Mouse (Mus musculus): ENCODE data around the gene Sacs. TPM values are rescaled to one million over a fixed set of nuclear protein-coding genes. Genes with fewer than 3 reads are reported as not detected.
"Not testable (repeated sequence)": the region's sequence is repeated elsewhere in the genome, so short reads cannot be mapped to it uniquely, and the experiment has no call there.

The Sacs gene
- 2.8 and 3.0 TPM in 2 replicates for polyA plus RNA-seq (2015; fragmentation: Nextera tagmentation; extraction: Ambion mirVana)

GRCm38 (mm10) chr14:61137994-61138726, at the start of gene Sacs:
Gene Sacs (plus strand): TSS chr14:61138457.
- Histone ChIP-seq H3K9ac (peak within 1 kb of the TSS; percentile 66), H3K4me3 (peak within 1 kb of the TSS; percentile 45), H3K9me3 (no peaks in the 10 kb centered on the region), H3K4me2 (peak within 1 kb of the TSS; percentile 74), H3K27ac (no peak within 1 kb of the TSS), H3K27me3 (peaks cover 9% of the 10 kb centered on the region), H3K4me1 (no peaks in the 10 kb centered on the region; the same call in 1 of the 2 replicates), H3K36me3 (no peaks in the 10 kb centered on the region)
- ATAC-seq (ENCODE audit: insufficient number of reproducible peaks, insufficient read depth, low FRiP score, low TSS enrichment, low read depth) = no peak
- WGBS = 5% methylated on average over 23 of the region's 23 CpGs

GRCm38 (mm10) chr14:61090955-61091354, 47.3 kb upstream of the Sacs start:
- no peaks in the 10 kb centered on the region for H3K9me3 ChIP-seq
- no peak overlapping the region for H3K9ac ChIP-seq
- no peaks in the 10 kb centered on the region for H3K27me3 ChIP-seq
- no peaks in the 10 kb centered on the region for H3K36me3 ChIP-seq
- no peak for ATAC-seq (ENCODE audit: insufficient number of reproducible peaks, insufficient read depth, low FRiP score, low TSS enrichment, low read depth)
- no peak overlapping the region for H3K4me2 ChIP-seq
- no peak overlapping the region for H3K4me3 ChIP-seq
- WGBS = 44% methylated on average over 5 of the region's 5 CpGs
- peaks cover 13% of the 10 kb centered on the region for H3K4me1 ChIP-seq
- H3K27ac ChIP-seq = peak overlapping the region; percentile 52

GRCm38 (mm10) chr14:61092073-61092472, 46.2 kb upstream of the Sacs start:
- no peak overlapping the region for H3K4me2 ChIP-seq
- ATAC-seq (ENCODE audit: insufficient number of reproducible peaks, insufficient read depth, low FRiP score, low TSS enrichment, low read depth) = no peak
- H3K4me1 ChIP-seq = peaks cover 13% of the 10 kb centered on the region
- H3K4me3 ChIP-seq = no peak overlapping the region
- no peaks in the 10 kb centered on the region for H3K27me3 ChIP-seq
- 78% methylated on average over 3 of the region's 3 CpGs for WGBS
- no peaks in the 10 kb centered on the region for H3K9me3 ChIP-seq
- H3K9ac ChIP-seq = no peak overlapping the region
- no peak overlapping the region for H3K27ac ChIP-seq
- no peaks in the 10 kb centered on the region for H3K36me3 ChIP-seq

DNA sequence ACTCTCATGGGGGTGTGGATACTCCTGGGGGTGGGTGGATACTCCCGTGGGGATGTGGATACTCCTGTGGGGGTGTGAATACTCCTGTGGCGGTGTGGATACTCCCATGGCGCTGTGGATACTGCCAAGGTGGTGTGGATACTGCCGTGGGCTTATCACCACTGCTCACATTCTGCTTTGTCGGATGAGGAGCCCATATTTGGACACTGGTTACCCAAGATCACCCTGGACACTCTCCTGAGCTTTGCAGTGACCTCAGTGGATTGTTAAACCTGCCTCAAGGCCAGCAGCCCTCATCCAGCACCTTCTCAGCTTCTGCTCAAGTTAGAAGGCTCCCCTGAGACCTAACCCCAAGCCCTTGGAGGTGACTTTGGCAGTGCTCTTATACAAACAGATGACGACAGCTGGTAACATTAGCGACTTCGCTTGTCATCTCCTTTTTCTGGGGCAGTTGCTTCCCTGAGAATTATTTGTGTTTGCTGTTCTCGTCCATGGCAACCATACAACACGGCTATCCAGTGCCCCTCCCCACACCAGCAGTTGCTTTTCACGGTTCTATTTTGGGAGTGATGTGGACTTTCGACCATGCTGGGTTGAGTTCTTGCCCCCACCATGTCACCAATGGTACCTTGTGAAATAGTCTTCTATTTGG, 40.2 kb upstream of the Sacs start:
- ATAC-seq (ENCODE audit: insufficient number of reproducible peaks, insufficient read depth, low FRiP score, low TSS enrichment, low read depth) = no peak
- WGBS = 83% methylated on average over 12 of the region's 12 CpGs
- H3K4me2 ChIP-seq = no peak overlapping the region
- H3K36me3 ChIP-seq = no peaks in the 10 kb centered on the region
- no peaks in the 10 kb centered on the region for H3K9me3 ChIP-seq
- no peak overlapping the region for H3K4me3 ChIP-seq
- H3K4me1 ChIP-seq = no peaks in the 10 kb centered on the region
- no peak overlapping the region for H3K9ac ChIP-seq
- no peak overlapping the region for H3K27ac ChIP-seq
- H3K27me3 ChIP-seq = no peaks in the 10 kb centered on the region

DNA sequence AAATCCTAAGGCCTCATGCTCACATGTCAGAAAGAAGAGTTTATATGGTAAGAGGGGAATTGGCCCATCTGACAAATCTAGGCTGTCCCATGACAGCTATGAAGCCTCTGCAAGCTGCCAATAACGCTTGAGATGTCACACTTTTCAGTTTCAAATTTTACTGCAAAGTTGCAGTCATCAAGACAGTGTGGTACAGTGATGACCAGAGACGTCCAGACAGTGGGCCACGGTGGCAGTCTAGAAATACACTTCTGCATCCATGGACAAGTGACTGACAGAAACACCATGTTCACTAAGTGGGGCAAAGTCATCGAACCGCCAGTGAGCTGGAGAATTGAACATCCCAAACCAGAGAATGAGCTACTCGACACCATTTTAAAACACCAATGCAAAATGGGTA, 37.5 kb upstream of the Sacs start:
- Histone ChIP-seq H3K4me2 (no peak overlapping the region), H3K9ac (no peak overlapping the region), H3K9me3 (no peaks in the 10 kb centered on the region), H3K4me1 (no peaks in the 10 kb centered on the region), H3K36me3 (no peaks in the 10 kb centered on the region), H3K4me3 (no peak overlapping the region), H3K27ac (no peak overlapping the region), H3K27me3 (no peaks in the 10 kb centered on the region)
- no peak for ATAC-seq (ENCODE audit: insufficient number of reproducible peaks, insufficient read depth, low FRiP score, low TSS enrichment, low read depth)
- 85% methylated on average over 6 of the region's 6 CpGs for WGBS

DNA sequence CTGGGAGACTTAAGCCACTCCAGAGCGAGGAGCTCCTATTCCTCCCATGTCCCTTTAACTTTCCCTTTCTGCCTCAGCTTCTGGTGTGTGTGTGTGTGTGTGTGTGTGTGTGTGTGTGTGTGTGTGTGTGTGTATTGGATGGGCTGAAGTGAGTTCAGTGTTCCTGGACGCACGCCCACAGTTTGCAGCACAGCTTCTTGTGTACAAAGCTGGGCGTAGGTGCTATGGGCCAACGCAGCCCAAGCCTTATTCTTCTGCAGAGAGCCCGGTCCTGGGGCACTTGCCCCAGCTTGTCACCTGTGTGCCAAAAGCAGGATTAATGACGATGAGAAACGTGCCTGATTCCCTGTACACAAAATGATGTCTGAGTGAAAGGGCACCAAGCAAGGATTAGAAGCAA, 31.9 kb upstream of the Sacs start:
- Histone ChIP-seq H3K9me3 (no peaks in the 10 kb centered on the region), H3K36me3 (no peaks in the 10 kb centered on the region), H3K27me3 (no peaks in the 10 kb centered on the region), H3K9ac (no peak overlapping the region), H3K4me3 (no peak overlapping the region), H3K4me2 (no peak overlapping the region), H3K4me1 (no peaks in the 10 kb centered on the region), H3K27ac (no peak overlapping the region)
- ATAC-seq (ENCODE audit: insufficient number of reproducible peaks, insufficient read depth, low FRiP score, low TSS enrichment, low read depth) = no peak
- WGBS = 81% methylated on average over 8 of the region's 8 CpGs

DNA sequence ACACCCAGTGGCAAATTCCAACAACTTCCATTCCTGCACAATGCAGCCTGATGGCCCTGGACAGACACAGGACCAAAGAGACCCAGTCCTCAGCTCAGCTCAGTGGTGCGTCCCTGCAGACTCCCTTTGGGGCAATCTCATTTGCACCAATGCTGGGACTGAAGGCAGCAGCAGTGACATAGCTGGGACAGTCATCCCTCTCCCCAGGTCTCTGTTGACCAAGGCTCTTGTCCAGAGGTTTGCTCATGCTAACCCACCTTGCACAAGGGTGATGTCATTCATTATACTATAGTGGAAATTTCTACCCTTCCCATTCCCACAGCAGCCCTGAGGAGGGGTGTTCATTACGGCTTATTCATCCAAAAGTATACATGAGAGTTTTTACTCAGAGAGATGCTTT, 29.6 kb upstream of the Sacs start:
- H3K9me3 ChIP-seq = no peaks in the 10 kb centered on the region
- no peak overlapping the region for H3K4me3 ChIP-seq
- H3K4me1 ChIP-seq = no peaks in the 10 kb centered on the region
- no peaks in the 10 kb centered on the region for H3K27me3 ChIP-seq
- ATAC-seq (ENCODE audit: insufficient number of reproducible peaks, insufficient read depth, low FRiP score, low TSS enrichment, low read depth) = no peak
- no peak overlapping the region for H3K27ac ChIP-seq
- no peak overlapping the region for H3K4me2 ChIP-seq
- H3K9ac ChIP-seq = no peak overlapping the region
- no peaks in the 10 kb centered on the region for H3K36me3 ChIP-seq
- 89% methylated on average over 2 of the region's 2 CpGs for WGBS

GRCm38 (mm10) chr14:61112404-61112803, 25.9 kb upstream of the Sacs start:
- no peaks in the 10 kb centered on the region for H3K36me3 ChIP-seq
- no peak for ATAC-seq (ENCODE audit: insufficient number of reproducible peaks, insufficient read depth, low FRiP score, low TSS enrichment, low read depth)
- 2% methylated on average over 11 of the region's 11 CpGs for WGBS
- no peaks in the 10 kb centered on the region for H3K9me3 ChIP-seq
- peak overlapping the region; percentile 22; the same call in 1 of the 2 replicates for H3K27ac ChIP-seq
- H3K4me2 ChIP-seq = peak overlapping the region; percentile 52
- H3K4me1 ChIP-seq = no peaks in the 10 kb centered on the region
- H3K4me3 ChIP-seq = peak overlapping the region; percentile 6; the same call in 1 of the 2 replicates
- no peak overlapping the region for H3K9ac ChIP-seq
- H3K27me3 ChIP-seq = no peaks in the 10 kb centered on the region

GRCm38 (mm10) chr14:61124755-61125154, 13.5 kb upstream of the Sacs start:
- H3K27ac ChIP-seq = no peak overlapping the region
- H3K9ac ChIP-seq = no peak overlapping the region
- no peak overlapping the region for H3K4me3 ChIP-seq
- no peaks in the 10 kb centered on the region for H3K36me3 ChIP-seq
- H3K9me3 ChIP-seq = no peaks in the 10 kb centered on the region
- H3K4me1 ChIP-seq = no peaks in the 10 kb centered on the region
- WGBS = 90% methylated on average over 5 of the region's 5 CpGs
- no peak for ATAC-seq (ENCODE audit: insufficient number of reproducible peaks, insufficient read depth, low FRiP score, low TSS enrichment, low read depth)
- no peak overlapping the region for H3K4me2 ChIP-seq
- no peaks in the 10 kb centered on the region for H3K27me3 ChIP-seq

GRCm38 (mm10) chr14:61125201-61125600, 13.1 kb upstream of the Sacs start:
- no peaks in the 10 kb centered on the region for H3K36me3 ChIP-seq
- no peaks in the 10 kb centered on the region for H3K4me1 ChIP-seq
- H3K4me2 ChIP-seq = no peak overlapping the region
- no peaks in the 10 kb centered on the region for H3K9me3 ChIP-seq
- no peak overlapping the region for H3K4me3 ChIP-seq
- H3K9ac ChIP-seq = no peak overlapping the region
- no peak overlapping the region for H3K27ac ChIP-seq
- 81% methylated on average over 6 of the region's 6 CpGs for WGBS
- no peak for ATAC-seq (ENCODE audit: insufficient number of reproducible peaks, insufficient read depth, low FRiP score, low TSS enrichment, low read depth)
- H3K27me3 ChIP-seq = no peaks in the 10 kb centered on the region

DNA sequence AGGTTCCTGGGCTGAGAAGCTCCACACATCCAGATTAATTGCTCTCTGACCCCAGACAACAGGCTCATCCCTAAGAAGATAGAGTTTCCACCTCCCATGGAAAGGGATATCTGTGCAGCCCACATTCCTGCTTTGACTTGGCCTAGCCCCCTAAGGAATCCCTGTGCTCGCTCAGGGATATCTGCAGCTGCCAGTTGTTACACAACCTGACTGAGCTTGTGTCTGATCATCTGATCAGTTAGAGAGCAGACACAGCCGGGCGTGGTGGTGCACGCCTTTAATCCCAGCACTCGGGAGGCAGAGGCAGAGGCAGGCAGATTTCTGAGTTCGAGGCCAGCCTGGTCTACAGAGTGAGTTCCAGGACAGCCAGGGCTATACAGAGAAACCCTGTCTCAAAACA, 10.9 kb upstream of the Sacs start:
- not testable (repeated sequence) for H3K9me3 ChIP-seq; H3K9ac ChIP-seq; H3K36me3 ChIP-seq; H3K27ac ChIP-seq; ATAC-seq (ENCODE audit: insufficient number of reproducible peaks, insufficient read depth, low FRiP score, low TSS enrichment, low read depth); H3K4me3 ChIP-seq; H3K27me3 ChIP-seq; H3K4me1 ChIP-seq; H3K4me2 ChIP-seq
- 78% methylated on average over 6 of the region's 6 CpGs for WGBS

GRCm38 (mm10) chr14:61128961-61129507, 9.2 kb upstream of the Sacs start:
- Histone ChIP-seq H3K4me3 (no peak overlapping the region), H3K4me1 (no peaks in the 10 kb centered on the region), H3K27me3 (no peaks in the 10 kb centered on the region), H3K9me3 (no peaks in the 10 kb centered on the region), H3K27ac (no peak overlapping the region), H3K9ac (no peak overlapping the region), H3K4me2 (no peak overlapping the region), H3K36me3 (no peaks in the 10 kb centered on the region)
- ATAC-seq (ENCODE audit: insufficient number of reproducible peaks, insufficient read depth, low FRiP score, low TSS enrichment, low read depth) = no peak
- 77% methylated on average over 7 of the region's 7 CpGs for WGBS

Data from embryonic facial prominence, embryonic 13.5 days (tissue).